Mouse (Mus musculus): ENCODE results near the gene Stac2.
A peak's percentile ranks its signal among the peaks of the same experiment; 100 is the strongest.

Gene Stac2

DNA sequence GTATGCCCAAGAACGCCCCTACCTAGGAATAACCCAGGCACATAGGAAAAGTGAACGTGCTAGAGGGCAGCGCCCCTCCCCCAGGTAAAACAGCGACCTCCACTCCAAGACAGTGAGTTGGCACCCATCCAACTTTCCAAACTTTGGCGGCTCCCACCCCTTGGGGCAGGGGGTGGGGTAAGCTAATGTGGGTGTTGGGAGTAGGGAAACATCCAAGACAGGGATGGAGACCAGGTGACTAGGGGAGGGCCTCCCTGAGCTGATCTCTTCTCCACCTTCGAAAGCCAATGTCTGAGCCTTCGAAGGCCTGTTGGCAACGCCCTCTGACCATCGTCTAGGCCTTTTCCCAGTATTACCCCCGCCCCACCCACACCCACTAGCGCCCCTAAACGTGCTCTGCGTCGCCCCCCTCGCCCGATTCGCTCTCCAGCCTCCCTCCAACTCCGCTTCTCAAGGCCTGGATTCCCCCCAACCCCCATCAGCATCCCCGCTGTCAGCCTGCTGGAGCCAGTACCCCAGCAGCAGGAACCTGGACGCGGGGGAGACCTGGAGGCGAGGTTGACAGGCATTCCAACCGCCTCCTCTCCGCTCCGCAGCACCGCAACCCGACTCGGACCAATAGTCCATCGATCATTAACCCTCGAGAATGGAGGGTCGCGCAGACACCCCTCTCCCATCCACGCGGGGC lies 31.6 kb downstream of the Stac2 start:
- DNase-seq (ENCODE audit: low read depth, low spot score) = peak; percentile 36

DNA sequence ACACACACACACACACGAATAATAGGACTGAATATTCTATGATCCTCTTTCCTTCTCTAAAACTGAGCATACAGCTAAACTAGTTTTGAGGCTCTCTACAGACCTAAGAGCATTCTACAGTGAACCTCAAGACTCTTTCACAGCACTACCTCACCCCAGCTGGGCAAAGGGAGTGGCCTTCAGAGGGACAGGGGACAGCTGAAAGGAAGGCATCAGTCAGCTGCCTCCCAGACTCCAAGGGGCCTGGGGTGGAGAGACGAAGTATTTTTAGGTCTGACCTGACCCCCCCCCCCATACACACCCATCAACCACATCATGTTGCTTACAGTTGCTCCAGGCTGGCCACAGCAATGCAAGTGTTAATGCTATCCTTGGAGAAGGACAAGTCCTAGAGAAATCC lies 32.1 kb downstream of the Stac2 start:
- DNase-seq (ENCODE audit: low read depth, low spot score) = no peak

DNA sequence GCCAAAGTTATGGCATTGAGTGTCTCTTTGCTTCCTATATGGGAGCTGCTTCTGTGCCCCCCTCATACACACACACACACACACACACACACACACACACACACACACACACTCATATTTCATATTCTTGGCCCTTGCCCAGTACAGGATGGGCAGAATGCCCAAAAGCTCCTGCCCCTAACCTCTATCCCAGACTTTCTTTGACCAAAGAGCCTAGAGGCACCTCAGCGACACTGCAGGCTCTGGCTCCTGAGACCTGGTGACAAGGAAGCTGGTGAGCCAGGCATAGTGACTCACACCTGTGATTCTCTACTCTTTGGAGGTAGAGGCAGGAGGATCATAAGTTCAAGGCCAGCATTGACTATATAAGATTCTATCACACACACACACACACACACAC lies 32.6 kb downstream of the Stac2 start:
- peak; percentile 44 for DNase-seq (ENCODE audit: low read depth, low spot score)

DNA sequence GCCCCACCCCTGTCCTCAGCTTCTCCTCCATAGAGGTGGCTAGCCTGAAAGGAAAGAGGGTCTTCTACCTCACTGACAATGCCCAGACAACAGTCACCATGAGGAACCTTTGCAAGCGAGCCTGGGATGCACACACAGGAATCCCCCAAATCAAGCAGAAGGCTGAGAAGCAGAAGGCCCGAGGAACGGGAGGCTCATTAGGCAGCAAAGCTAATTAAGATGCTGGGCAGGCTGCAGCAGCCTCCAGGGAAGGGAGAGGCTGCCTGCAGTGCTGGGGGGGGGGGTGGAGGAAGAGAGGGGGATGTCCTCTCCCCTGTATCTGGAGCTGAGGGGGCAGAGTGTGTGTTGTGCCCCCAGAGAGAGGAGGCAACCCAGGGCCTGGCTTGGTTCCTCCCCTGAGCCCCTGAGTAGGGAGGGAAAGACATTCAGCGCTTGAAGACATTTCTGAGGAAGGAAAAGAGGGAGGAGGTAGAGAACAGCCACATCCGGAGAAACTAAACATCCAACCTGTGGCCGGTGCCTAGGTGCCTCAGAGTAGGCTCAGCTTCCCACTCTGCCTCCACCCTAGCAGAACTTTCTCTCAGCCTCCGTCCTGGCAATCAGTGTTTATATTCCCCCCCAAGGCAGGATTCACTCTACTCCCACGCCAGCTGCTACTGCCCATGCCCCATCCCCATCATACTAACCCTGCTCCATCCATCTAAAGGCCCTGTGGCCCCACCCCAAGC lies 33.2 kb downstream of the Stac2 start:
- DNase-seq (ENCODE audit: low read depth, low spot score) = peak; percentile 64

DNA sequence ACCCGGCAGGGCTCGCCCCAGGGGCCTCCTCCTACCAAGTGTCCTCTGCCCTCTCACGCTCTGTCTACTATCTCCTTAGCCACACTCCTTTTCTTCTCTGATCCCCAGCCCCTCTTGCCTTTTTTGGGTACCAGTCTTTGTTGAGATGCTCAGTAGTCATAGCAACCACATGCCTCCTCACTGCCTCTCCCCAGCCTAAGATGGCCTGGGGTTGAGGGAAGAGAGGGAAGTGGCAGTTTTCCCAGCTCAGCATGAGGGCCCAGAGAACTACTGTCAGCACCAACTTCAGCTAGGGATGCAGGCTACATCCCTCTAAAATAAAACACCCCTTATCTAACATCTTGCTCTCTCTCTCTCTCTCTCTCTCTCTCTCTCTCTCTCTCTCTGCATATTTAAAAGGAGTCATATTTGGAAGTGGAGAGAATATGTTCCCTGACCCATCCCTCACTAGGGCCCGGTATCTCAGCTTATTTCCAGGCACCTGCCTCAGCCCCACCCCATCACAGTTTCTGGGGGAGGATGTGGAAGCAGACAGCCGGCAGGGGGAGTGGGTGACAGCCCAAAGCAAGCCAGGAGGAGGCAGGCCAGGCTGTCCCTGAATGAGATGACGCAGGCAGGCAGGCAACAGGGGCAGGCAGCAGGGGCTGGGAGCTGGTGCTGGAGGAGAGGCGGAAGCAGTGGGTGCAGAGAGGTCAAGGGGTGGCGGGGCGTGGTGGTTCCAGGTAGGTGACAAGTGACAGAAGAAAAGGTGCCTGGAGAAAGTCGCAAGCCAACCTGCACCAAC lies 34.2 kb downstream of the Stac2 start:
- DNase-seq (ENCODE audit: low read depth, low spot score) = peak; percentile 76

DNA sequence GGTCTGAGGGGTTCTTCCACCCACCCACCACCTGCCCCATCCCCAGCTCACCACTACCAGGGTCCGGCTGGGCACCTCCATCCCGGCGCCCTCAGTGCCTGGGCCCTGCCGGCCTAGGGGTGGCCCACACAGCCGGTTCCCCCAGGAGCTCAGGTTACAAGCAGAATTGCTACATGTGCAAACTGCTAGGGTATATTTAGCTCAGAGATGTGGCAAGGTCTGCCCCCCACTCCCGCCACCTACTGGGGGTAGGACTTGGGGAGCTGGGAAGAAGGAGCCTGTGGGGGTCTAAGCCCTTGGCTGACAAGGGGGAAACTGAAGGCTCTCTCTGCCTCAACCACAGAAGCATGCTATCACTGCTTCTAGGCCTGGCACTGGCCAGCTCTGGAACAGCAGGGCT lies 35.0 kb downstream of the Stac2 start:
- DNase-seq (ENCODE audit: low read depth, low spot score) = no peak

DNA sequence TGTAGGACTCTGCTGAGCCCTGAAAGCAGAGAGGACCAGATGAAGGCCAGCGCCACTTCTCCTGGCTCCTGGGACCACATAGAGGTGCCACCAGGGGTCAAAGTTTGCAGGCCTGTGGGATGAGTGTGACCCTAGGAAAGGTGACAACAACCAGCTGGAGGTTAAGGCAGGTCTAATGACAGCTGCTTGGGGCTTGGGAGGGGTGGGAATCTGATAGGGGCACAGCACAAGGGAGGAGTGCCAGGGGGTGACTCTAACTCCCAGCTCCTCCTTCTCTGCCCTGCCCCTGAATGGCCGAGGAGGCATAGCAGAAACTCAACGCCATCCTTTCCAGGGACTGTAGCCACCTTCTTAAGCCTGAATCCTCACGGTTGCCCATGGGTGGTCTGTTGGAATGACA lies 36.4 kb downstream of the Stac2 start:
- no peak for DNase-seq (ENCODE audit: low read depth, low spot score)

DNA sequence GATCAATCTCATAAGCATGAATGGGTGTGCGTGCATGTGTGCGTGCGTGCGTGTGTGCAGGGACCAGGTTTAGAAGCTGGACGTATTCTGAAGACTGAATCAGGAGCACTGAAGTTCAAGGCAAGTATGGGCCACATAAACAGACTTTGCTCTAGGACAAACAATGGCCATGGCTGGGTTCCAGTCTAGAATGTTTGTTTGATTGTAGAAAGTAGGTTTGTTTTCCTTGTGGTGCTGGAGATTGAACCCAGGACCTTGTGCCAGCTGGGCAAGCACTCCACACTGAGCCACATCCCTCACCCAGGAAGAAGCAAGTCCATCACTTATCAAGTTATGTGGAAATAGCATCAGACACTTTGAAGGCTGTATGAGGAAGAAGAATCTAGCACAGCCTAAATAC lies 37.1 kb downstream of the Stac2 start:
- no peak for DNase-seq (ENCODE audit: low read depth, low spot score)

DNA sequence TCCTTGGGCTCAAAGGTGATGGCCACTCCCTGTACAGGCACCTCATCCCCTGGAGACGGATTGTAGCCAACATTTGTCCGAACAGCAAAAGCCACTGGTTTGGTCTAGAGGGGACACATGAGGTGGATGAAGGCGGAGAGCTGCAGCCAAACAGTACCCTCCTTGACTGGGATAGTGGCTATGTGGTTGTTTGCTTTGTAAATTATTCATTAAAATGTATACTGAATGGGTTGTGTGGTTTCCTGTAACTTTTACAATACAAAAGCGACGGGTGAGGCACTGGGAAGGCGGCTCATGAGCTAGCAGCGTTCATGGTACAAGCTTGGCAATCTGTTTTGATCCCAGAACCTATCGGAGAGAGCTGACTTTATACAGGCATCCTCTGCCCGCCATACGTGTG lies 40.4 kb downstream of the Stac2 start:
- no peak for DNase-seq (ENCODE audit: low read depth, low spot score)

DNA sequence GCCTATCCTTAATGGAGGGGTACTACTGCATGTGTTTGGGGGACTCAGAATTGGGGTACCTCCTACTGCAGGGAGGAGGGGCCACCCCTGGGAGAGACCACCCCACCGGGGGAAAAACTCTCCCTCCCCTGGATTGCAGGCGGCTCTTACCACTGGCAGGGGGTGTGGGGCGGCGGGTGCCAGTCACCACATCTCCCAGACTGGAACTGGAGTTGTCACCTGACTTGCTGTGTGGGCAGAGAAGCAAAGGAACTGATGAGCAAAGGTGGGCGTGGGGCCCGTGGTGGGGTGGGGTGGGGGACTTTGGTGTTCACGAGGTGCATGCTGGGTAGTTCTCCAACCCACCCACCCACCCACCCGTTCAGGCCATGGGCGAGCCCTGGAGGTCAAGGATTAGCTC lies 41.5 kb downstream of the Stac2 start:
- DNase-seq (ENCODE audit: low read depth, low spot score) = no peak

DNA sequence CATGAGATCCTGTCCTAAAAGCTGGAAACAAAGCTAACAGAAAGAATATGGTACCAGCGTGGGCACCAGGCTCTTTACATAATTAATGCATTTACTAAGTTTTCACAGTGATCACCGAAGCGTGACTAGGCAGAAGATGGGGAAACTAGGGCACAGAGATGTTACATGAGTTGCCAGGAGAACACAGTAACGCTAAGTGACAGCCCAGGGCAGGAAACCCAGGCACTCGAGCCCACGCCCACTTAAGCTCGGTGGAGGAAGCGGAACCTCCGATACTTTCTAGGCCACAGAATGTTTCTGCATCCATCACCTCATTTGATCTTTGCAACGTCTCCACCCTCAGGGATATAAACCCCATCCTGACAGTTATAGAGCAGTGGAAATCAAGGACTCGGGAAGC lies 45.2 kb downstream of the Stac2 start:
- peak; percentile 40 for DNase-seq (ENCODE audit: low read depth, low spot score)

DNA sequence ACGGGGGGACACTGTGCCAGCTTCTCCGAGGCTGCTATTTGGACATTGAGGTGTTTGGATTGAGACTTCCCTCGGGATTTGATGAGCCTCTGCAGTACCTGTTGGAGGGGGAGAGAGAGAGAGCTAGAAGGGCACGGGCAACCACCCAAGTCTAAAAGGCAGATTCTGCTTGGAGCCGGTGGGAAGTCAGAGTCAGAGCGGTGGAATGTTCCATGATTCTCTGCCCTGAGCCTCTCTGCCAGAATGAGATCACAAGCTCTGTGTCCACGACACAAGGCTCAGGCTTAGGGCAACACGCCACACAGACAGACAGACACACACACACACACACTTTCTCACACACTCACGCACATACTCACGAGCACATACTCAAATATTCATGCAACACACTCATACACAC lies 47.6 kb downstream of the Stac2 start:
- DNase-seq (ENCODE audit: low read depth, low spot score) = no peak

DNA sequence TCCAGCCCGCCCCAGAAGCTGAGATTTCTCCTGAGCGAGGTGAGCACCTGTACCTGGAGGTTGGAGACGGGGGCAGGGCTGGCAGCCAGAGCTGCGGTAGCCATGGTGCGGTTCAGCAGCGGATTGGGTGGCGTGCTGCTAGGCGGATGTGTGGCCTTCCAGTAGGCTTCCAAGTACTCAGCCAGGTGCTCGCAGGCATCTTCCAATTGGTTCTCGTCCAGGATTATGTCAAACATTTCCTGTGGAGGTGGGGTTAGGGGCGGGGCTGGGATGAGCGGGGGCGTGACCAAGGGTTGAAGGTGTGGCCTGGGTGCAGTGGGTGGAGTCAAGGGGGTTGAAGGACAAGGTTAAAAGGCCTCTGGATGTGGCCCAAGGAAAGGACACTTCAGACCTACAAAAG lies 48.2 kb downstream of the Stac2 start:
- DNase-seq (ENCODE audit: low read depth, low spot score) = no peak

DNA sequence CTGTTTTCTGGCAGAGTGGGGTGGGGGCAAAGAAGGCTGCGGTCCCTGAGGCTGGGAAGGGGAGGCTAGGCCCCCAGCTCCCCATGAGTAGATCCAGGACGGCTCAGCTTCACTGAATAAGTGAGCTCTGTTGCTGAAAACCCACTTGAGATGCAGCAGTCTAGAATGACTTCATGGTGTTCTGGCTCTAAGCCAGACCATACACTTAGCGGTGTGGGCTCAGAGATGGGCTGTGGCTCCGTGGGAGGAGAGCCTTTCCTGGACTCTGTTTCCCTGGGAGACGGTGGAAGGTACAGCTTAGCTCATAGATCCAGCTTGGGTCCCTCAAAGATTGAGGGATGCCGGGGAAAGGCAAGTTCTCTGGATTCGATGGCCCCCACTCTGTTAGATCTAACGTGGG lies 49.1 kb downstream of the Stac2 start:
- DNase-seq (ENCODE audit: low read depth, low spot score) = no peak

DNA sequence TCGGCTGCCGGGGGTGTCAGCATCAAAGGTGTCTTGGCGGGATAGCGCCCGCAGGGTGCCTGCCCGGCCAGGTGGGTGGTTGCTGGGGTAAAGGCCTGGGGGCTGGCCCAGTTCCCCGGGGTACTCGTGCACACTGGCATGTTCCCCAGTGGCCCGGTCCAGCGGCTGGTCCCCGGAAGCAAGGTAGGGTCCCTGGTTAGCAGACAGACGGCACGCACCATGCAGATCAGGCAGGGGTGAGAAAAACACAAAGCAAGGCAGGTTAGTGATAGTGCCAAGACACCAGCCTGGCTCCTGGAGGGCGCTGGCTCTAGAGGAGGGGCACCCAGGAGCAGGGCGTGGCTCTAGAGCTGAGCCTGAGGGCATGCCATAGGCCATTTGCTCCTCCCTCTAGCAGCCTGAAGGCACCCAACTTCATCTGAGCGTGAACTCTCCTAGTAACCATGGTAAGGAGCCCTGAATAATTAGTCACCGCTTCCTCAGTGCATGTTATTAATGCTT lies 50.0 kb downstream of the Stac2 start:
- peak; percentile 50 for DNase-seq (ENCODE audit: low read depth, low spot score)

DNA sequence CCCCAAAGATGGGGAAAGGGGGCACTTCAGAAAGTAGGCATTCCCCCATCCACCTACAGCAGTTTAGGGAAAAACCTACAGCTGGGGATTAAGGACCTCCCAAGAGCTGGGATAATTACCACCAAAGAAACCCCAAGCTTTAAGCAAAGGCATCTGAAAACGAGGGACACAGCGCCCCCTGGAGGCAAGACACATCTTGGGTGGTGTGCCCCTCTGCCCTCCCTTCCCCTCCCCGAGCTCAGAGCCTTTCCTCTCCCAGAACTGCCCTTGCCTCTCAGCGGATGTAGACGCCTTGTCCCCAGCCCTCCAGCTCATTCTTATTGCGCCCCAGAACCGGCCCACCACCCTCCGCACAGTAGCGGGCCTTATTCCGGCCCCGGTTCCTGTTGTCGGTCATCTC lies 50.6 kb downstream of the Stac2 start:
- DNase-seq (ENCODE audit: low read depth, low spot score) = peak; percentile 83

DNA sequence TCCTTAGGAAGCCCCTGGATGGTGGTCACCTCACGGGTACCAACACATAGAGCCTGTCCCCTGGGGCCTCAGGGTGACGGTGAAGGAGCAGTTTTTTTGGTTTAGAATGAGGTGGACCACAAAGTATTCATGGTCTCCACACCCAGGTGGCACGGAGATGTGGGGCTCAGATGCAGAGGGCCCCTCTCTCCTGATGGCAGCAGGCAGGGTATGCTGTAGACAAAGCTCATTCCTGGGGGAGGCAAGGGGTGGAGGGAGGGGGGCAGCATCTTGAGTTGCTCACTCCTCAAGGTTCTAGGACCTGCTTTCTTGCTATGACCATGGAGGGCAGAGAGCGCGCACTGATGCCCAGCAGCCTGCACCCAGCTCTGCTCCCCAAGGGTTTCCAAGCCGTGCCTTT lies 51.3 kb downstream of the Stac2 start:
- peak; percentile 39 for DNase-seq (ENCODE audit: low read depth, low spot score)

DNA sequence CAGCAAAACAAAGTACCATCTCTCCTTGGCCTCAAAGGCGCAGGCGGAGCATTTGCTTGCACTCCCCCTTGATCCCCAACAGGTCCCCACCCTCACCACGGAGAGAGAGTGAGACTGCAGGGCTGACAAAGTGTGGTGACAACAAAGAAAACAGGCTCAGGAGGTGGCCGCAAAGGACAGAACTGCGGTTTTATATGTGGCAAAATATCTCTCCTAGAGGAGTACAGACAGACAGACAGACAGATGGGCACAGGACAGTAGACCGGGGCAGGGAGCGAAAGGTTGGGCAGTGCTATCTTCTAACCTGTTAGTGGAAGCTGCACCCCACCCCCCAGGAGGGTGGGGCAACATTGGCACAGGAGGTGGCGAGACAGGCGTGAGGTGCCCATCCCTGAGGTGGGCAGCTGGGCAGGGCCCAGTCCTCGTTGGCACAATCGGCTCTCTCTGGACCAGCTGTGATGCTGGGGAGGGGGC lies 51.9 kb downstream of the Stac2 start:
- peak; percentile 76 for DNase-seq (ENCODE audit: low read depth, low spot score)

DNA sequence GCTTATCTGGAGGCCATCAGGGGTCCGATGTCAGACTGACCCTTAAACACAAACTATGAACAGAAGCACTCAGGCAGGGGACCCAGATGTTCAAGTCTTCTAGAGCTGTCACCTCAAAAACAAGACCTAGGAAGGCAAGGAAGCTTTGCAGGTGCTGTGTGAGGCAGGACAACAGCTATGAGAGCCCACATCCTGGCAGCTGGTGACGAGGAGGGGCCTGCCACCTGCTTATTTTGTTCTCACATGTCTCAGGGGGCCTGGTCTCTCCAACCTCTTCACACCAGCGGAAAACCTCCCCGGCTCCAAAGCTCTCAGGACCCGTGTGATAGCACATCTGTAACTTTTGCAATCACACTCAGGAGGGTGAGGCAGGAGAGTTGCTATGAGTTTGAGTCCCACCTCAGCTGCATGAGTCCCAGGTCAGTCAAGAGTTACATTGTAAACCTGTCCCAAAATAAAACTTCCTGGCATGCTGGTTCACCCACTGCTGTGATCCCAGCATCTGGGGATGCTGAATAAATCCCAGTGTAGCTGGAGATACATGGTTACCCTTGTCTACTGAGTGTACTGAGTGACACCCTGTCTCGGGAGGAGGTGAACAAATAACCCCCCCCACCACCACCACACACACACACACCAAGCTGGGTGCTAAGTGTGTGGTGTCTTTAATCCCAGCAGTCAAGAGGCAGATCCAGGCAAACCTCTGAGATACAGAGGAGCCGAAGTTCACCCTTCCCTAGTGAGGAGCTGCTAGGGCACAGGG lies 52.7 kb downstream of the Stac2 start:
- DNase-seq (ENCODE audit: low read depth, low spot score) = peak; percentile 89

DNA sequence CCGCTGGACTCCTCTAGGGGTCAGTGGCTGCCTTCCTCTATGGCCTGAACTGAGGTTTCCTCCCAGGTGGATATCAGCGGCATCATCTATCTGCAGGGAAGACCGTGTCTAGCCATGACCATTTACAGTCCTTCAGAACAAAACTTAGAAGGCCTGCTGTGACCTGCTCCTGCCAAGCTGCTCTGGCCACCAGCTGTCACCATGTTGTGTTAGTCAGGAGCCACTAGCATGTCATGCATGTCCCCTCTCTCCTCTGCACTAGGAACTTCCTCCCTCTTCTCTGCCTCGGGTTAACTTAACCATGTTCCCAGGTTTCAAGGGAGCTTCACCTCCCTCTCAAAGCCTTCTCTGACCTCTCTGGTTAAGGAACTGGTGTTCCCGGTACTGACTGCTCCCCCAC lies 53.5 kb downstream of the Stac2 start:
- DNase-seq (ENCODE audit: low read depth, low spot score) = no peak

DNA sequence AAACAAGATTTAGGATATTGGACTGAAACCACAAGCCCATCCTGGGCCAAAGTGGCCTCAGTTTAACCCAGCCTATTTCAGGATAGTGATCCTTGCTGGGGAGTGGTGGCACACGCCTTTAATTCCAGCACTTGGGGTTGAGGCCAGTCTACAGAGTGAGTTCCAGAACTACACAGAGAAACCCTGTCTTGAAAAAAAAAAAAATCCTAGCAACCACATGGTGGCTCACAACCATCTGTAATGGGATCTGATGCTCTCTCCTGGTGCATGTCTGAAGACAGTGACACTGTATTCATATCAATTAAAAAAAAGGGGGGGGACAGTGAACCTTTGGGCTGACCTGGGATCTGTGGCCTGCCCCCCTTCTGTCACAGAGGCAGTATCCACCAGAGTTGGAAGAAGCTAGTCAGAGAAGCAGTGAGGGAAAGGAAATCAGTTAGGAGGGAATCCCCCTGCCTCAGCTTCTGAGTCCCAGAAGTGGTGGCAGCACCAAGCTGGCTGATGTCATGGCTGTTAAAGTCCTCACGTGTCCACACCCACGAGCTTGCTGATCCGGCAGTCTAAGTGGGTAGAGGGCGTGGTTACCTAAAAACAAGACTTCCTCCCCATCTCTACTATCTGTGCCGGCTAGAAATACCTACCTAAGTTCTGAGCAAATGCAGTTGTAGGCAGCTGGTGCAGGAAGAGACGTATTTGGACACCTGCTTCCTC lies 54.2 kb downstream of the Stac2 start:
- peak; percentile 97 for DNase-seq (ENCODE audit: low read depth, low spot score)
